Mouse (Mus musculus) midbrain, postnatal 0 days (tissue): ENCODE data around the gene Rasgef1b. TPM values are rescaled to one million over a fixed set of nuclear protein-coding genes. Genes with fewer than 3 reads are reported as not detected.

ENCODE experiments used
- ATAC-seq: fragments of 200-750 bp; cut with Nextera tagmentation; 2 replicates; pipeline ENCODE4 v1.8.0; 2017; ENCODE audit warnings: moderate number of reproducible peaks, mild to moderate bottlenecking, moderate TSS enrichment, moderate library complexity; ENCODE audit not compliant: low FRiP score
- DNase-seq: peaks from one replicate; pipeline ENCODE4 v3.0.0-alpha.2; 2015; ENCODE audit warnings: low spot score
- H3K27ac ChIP-seq: fragments of 300-500 bp; sonication (generic); 2 replicates; pipeline ENCODE4 v1.5.1; 2014; ENCODE audit warnings: low read depth, mild to moderate bottlenecking, low read length, mixed read lengths
- H3K27me3 ChIP-seq: fragments of 300-500 bp; sonication (generic); 2 replicates; pipeline ENCODE4 v1.6.1; 2014; ENCODE audit warnings: low read length, control low read depth, mixed read lengths; ENCODE audit not compliant: insufficient read depth
- H3K36me3 ChIP-seq: fragments of 300-500 bp; sonication (generic); 2 replicates; pipeline ENCODE4 v1.6.1; 2014; ENCODE audit warnings: low read length, control low read depth, mixed read lengths; ENCODE audit not compliant: insufficient read depth
- H3K4me1 ChIP-seq: fragments of 300-500 bp; sonication (generic); 2 replicates; pipeline ENCODE4 v1.6.1; 2014; ENCODE audit warnings: mild to moderate bottlenecking, control low read depth, antibody characterized with exemption, low read length, mixed read lengths; ENCODE audit not compliant: insufficient read depth
- H3K4me2 ChIP-seq: fragments of 300-500 bp; sonication (generic); 2 replicates; pipeline ENCODE4 v1.6.1; 2014; ENCODE audit warnings: low read depth, mild to moderate bottlenecking, low read length, mixed read lengths; ENCODE audit not compliant: poor library complexity, severe bottlenecking
- H3K4me3 ChIP-seq: fragments of 300-500 bp; sonication (generic); 2 replicates; pipeline ENCODE4 v1.5.1; 2014; ENCODE audit warnings: low read depth, mild to moderate bottlenecking, low read length, moderate library complexity
- H3K9ac ChIP-seq: fragments of 300-500 bp; sonication (generic); replicated peaks from 2 replicates; pipeline ENCODE4 v1.6.1; 2014; ENCODE audit warnings: mild to moderate bottlenecking, low read length, moderate library complexity, mixed read lengths; ENCODE audit not compliant: poor library complexity, severe bottlenecking
- H3K9me3 ChIP-seq: fragments of 300-500 bp; sonication (generic); 2 replicates; pipeline ENCODE4 v1.6.1; 2016; ENCODE audit warnings: low read length, control low read depth
- CTCF ChIP-seq: IDR thresholded peaks from 2 replicates; pipeline ENCODE4 v1.5.1; 2016; ENCODE audit warnings: antibody characterized with exemption, mild to moderate bottlenecking
- WGBS: fragments of 180-500 bp; shearing (Covaris S2); extraction: QIAGEN DNeasy Blood & Tissue Kit; methylation state at CpG from one replicate; pipeline ENCODE4 v1.1.7; 2014; 5-methylcytosine and 5-hydroxymethylcytosine counted together
- polyA plus RNA-seq: library from polyadenylated mRNA; unstranded; fragments of >200 nt; fragmentation: Nextera tagmentation; extraction: Ambion mirVana; gene quantifications from 2 replicates; pipeline ENCODE4 v1.2.1, GENCODE M21; 2015
- total RNA-seq: library from RNA; depleted of rRNA; stranded (reverse); fragments of >200 nt; gene quantifications from 2 replicates; pipeline ENCODE4 v1.2.3, GENCODE M21; 2014

Rasgef1b gene
- total and polyA plus RNA-seq, 2 experiments from 2014 or later, result 36.0 to 44.6 TPM

- WGBS, result 91% methylated on average over 6 of the region's 6 CpGs
- Histone ChIP-seq H3K4me2 (no peak overlapping the region), H3K27me3 (no peaks in the 10 kb centered on the region), H3K36me3 (no peaks in the 10 kb centered on the region), H3K27ac (no peak overlapping the region), H3K9ac (no peak overlapping the region), H3K4me3 (no peak overlapping the region), H3K4me1 (no peaks in the 10 kb centered on the region), H3K9me3 (no peaks in the 10 kb centered on the region)
- ATAC-seq, result no peak
- no peak for DNase-seq
- TF ChIP-seq CTCF, result no peak
Measured at GRCm38 (mm10) chr5:99286024-99286423, 442.8 kb downstream of the Rasgef1b start.

GRCm38 (mm10) chr5:99284369-99284768 is 444.5 kb downstream of the Rasgef1b start:
- no peak overlapping the region for H3K4me3 ChIP-seq
- WGBS, result 92% methylated on average over 7 of the region's 7 CpGs
- no peaks in the 10 kb centered on the region for H3K27me3 ChIP-seq
- no peak for ATAC-seq
- H3K9ac ChIP-seq, result no peak overlapping the region
- no peak overlapping the region for H3K27ac ChIP-seq
- no peak overlapping the region for H3K4me2 ChIP-seq
- no peak for TF ChIP-seq CTCF
- no peak for DNase-seq
- no peaks in the 10 kb centered on the region for H3K36me3 ChIP-seq
- no peaks in the 10 kb centered on the region for H3K4me1 ChIP-seq
- H3K9me3 ChIP-seq, result no peaks in the 10 kb centered on the region

GRCm38 (mm10) chr5:99283636-99284035 is 445.2 kb downstream of the Rasgef1b start:
- no peak overlapping the region for H3K4me2 ChIP-seq
- no peak for TF ChIP-seq CTCF
- no peak overlapping the region for H3K27ac ChIP-seq
- H3K4me3 ChIP-seq, result no peak overlapping the region
- no peaks in the 10 kb centered on the region for H3K4me1 ChIP-seq
- ATAC-seq (no peak), DNase-seq (no peak)
- H3K36me3 ChIP-seq, result no peaks in the 10 kb centered on the region
- H3K9me3 ChIP-seq, result no peaks in the 10 kb centered on the region
- no peaks in the 10 kb centered on the region for H3K27me3 ChIP-seq
- H3K9ac ChIP-seq, result no peak overlapping the region
- WGBS, result 88% methylated on average over 3 of the region's 3 CpGs

GRCm38 (mm10) chr5:99280536-99280935 is 448.3 kb downstream of the Rasgef1b start:
- no peak for ATAC-seq
- 76% methylated on average over 5 of the region's 5 CpGs for WGBS
- TF ChIP-seq CTCF, result no peak
- H3K4me2 ChIP-seq, result no peak overlapping the region
- H3K27ac ChIP-seq, result no peak overlapping the region
- no peak overlapping the region for H3K9ac ChIP-seq
- H3K4me1 ChIP-seq, result no peaks in the 10 kb centered on the region
- no peaks in the 10 kb centered on the region for H3K36me3 ChIP-seq
- DNase-seq, result no peak
- no peaks in the 10 kb centered on the region for H3K9me3 ChIP-seq
- H3K4me3 ChIP-seq, result no peak overlapping the region
- H3K27me3 ChIP-seq, result no peaks in the 10 kb centered on the region

- Histone ChIP-seq H3K27me3 (no peaks in the 10 kb centered on the region), H3K4me3 (no peak overlapping the region), H3K27ac (no peak overlapping the region), H3K4me1 (no peaks in the 10 kb centered on the region), H3K9ac (no peak overlapping the region), H3K9me3 (no peaks in the 10 kb centered on the region), H3K36me3 (no peaks in the 10 kb centered on the region), H3K4me2 (no peak overlapping the region)
- 69% methylated on average over 9 of the region's 9 CpGs for whole genome bisulfite sequencing
- DNase-seq (peak; percentile 74), ATAC-seq (no peak)
- no peak for TF ChIP-seq CTCF
Measured at GRCm38 (mm10) chr5:99279016-99279757, 449.7 kb downstream of the Rasgef1b start.

GRCm38 (mm10) chr5:99278364-99278763 is 450.5 kb downstream of the Rasgef1b start:
- no peaks in the 10 kb centered on the region for H3K9me3 ChIP-seq
- 93% methylated on average over 8 of the region's 8 CpGs for WGBS

More at GRCm38 (mm10) chr5:99278364-99278763, 450.5 kb downstream of the Rasgef1b start:
- no peak for TF ChIP-seq CTCF
- Histone ChIP-seq H3K27ac (no peak overlapping the region), H3K4me1 (no peaks in the 10 kb centered on the region), H3K27me3 (no peaks in the 10 kb centered on the region), H3K4me2 (no peak overlapping the region), H3K9ac (no peak overlapping the region), H3K4me3 (no peak overlapping the region), H3K36me3 (no peaks in the 10 kb centered on the region)
- DNase-seq (no peak), ATAC-seq (no peak)
